Mouse (Mus musculus) heart, embryonic 10.5 days (tissue): ENCODE measurements around the gene Gsx1. TPM values are rescaled to one million over a fixed set of nuclear protein-coding genes. Genes with fewer than 3 reads are reported as not detected.

ENCODE experiments used
- DNase-seq: peaks from one replicate; pipeline ENCODE4 v3.0.0-alpha.2; 2017; ENCODE audit warnings: low spot score
- H3K27ac ChIP-seq: fragments of 300-500 bp; sonication (generic); 2 replicates; pipeline ENCODE4 v1.5.1; 2016; ENCODE audit warnings: mild to moderate bottlenecking
- H3K27me3 ChIP-seq: fragments of 300-500 bp; sonication (generic); 2 replicates; pipeline ENCODE4 v1.6.1; 2016; ENCODE audit warnings: mild to moderate bottlenecking; ENCODE audit not compliant: poor library complexity, insufficient read depth, severe bottlenecking
- H3K36me3 ChIP-seq: fragments of 300-500 bp; sonication (generic); 2 replicates; pipeline ENCODE4 v1.6.1; 2016; ENCODE audit warnings: mild to moderate bottlenecking, moderate library complexity
- H3K4me1 ChIP-seq: fragments of 300-500 bp; sonication (generic); 2 replicates; pipeline ENCODE4 v1.6.1; 2016; ENCODE audit warnings: mild to moderate bottlenecking
- H3K4me3 ChIP-seq: fragments of 300-500 bp; sonication (generic); 2 replicates; pipeline ENCODE4 v1.5.1; 2016; ENCODE audit warnings: mild to moderate bottlenecking, moderate library complexity
- H3K9me3 ChIP-seq: fragments of 300-500 bp; sonication (generic); 2 replicates; pipeline ENCODE4 v1.6.1; 2016; ENCODE audit warnings: mild to moderate bottlenecking, moderate library complexity
- WGBS: fragments of 180-500 bp; shearing (Covaris S2); methylation state at CpG from one replicate; pipeline ENCODE4 v1.1.7; 2016; 5-methylcytosine and 5-hydroxymethylcytosine counted together
- polyA plus RNA-seq: library from polyadenylated mRNA; unstranded; fragments of >200 nt; fragmentation: Nextera tagmentation; extraction: Ambion mirVana; gene quantifications from 2 replicates; pipeline ENCODE4 v1.2.1, GENCODE M21; 2016

Gene Gsx1
- polyA plus RNA-seq, 1 experiment from 2014 or later, result not detected

DNA sequence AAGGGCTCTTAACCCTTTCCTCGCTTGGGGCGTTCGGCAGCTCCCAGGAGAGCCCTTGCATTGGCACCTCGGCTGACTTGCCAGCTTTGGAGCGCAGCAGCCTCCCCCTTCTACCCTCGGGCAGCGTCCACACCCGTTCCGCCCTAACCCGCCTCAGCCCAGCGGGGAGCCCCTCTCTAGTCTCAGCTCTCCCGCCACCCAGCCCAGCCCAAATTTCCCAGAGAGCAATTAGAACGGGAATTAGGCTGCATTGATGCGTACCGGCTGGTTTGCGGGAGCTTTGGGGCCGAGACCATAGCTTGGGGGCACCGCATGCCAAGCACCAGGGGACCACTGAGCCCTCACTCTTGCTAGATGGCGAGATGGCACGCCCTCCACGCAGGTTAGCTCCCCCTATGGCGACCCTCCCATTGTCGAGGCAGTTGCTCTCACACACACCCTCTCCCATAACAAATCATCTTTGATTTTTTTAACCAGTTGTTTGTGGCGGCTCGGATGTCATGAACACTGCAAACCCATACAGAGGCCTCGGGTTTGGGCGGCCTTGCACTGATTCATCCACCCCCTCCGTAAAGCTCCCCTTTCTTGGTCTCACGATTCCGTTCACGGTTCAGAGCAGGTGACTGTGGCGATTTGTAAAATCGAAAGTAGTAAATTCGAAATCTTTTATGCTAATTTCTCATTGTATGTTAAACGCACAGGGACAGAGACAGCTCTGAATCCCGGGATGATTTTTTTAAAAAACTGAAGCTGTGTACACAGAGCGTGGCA lies 1.5 kb upstream of the Gsx1 start:
- Histone ChIP-seq H3K36me3 (no peaks in the 10 kb centered on the region), H3K27me3 (peaks cover 99% of the 10 kb centered on the region), H3K27ac (no peak overlapping the region), H3K9me3 (peaks cover 7% of the 10 kb centered on the region), H3K4me3 (peak overlapping the region; percentile 31), H3K4me1 (peaks cover 23% of the 10 kb centered on the region)
- DNase-seq, result no peak
- 1% methylated on average over 37 of the region's 37 CpGs for WGBS

DNA sequence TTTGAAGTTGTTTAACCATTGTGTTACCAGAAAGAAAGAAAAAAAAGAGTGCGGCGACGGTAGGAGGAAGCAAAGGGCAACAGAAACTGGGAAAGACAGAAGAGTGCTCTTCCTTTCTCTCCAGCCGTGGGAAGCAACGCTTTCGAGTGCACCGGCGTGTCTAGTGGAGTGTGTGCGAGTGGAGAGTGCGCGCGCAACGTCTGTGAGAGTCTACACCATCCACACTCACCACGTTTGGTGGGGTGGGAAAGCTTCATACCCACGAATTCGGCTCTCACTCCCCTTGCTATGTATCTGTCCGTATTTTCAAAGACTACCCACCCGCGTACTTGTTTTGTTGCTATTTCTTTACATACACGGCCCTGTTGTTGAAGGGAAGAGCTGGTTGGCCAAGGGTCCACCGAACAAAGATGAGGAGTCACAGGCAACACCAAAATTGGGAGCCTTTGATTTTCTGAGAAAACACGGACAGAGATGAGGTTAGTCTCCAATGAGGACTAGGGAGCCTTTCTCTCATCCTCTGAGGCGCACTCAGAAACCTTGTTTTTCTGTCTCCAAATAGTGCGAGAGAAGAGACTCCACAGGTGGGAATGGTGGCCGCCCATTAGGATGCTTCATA lies 835 bp upstream of the Gsx1 start:
- WGBS, result 4% methylated on average over 25 of the region's 25 CpGs

GRCm38 (mm10) chr5:147189156-147189555 lies 660 bp downstream of the Gsx1 start:
- H3K4me3 ChIP-seq, result peak overlapping the region; percentile 52
- no peak for DNase-seq
- 2% methylated on average over 28 of the region's 28 CpGs for WGBS

More for the DNA sequence above, 835 bp upstream of the Gsx1 start:
- H3K27me3 ChIP-seq, result peaks cover 99% of the 10 kb centered on the region
- peaks cover 23% of the 10 kb centered on the region for H3K4me1 ChIP-seq
- no peak for DNase-seq
- no peaks in the 10 kb centered on the region for H3K36me3 ChIP-seq
- peak overlapping the region; percentile 31 for H3K4me3 ChIP-seq
- peaks cover 7% of the 10 kb centered on the region for H3K9me3 ChIP-seq
- H3K27ac ChIP-seq, result no peak overlapping the region

DNA sequence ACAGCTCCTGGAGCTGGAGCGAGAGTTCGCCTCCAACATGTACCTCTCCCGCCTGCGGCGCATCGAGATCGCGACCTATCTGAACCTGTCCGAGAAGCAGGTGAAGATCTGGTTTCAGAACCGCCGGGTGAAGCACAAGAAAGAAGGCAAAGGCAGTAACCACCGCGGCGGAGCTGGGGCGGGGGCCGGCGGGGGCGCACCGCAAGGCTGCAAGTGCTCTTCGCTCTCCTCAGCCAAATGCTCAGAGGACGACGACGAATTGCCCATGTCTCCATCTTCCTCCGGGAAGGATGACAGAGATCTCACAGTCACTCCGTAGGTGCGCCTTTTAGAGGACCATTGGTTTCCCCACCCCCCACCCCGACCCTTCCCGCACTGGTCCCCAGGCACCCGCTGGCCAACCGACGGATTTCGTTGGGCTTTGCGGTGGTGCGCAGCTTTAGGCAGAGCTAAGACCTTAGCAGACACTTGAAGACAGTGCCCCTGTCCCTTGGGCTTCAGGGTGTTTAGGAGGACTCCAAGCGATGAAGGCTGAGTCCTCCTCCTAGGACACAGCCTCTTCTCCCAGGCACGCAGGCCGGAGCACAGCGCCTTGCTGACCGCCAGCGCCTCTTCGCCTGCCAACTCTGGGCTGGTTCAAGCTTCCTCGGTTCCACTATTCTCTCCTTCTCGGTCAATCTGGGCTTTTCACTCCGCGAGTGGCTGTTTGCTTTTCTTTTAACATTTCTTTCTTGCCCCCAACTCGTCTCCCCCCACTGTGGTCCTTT lies 1.5 kb downstream of the Gsx1 start:
- H3K4me1 ChIP-seq, result peaks cover 23% of the 10 kb centered on the region
- H3K27ac ChIP-seq, result no peak overlapping the region
- H3K27me3 ChIP-seq, result peaks cover 96% of the 10 kb centered on the region
- no peak for DNase-seq
- H3K4me3 ChIP-seq, result no peak overlapping the region
- H3K36me3 ChIP-seq, result no peaks in the 10 kb centered on the region
- no peaks in the 10 kb centered on the region for H3K9me3 ChIP-seq
- whole genome bisulfite sequencing, result 1% methylated on average over 46 of the region's 46 CpGs

More at GRCm38 (mm10) chr5:147189156-147189555, 660 bp downstream of the Gsx1 start:
- Histone ChIP-seq H3K27me3 (peaks cover 98% of the 10 kb centered on the region), H3K9me3 (no peaks in the 10 kb centered on the region), H3K27ac (no peak overlapping the region), H3K36me3 (no peaks in the 10 kb centered on the region), H3K4me1 (peaks cover 23% of the 10 kb centered on the region)

DNA sequence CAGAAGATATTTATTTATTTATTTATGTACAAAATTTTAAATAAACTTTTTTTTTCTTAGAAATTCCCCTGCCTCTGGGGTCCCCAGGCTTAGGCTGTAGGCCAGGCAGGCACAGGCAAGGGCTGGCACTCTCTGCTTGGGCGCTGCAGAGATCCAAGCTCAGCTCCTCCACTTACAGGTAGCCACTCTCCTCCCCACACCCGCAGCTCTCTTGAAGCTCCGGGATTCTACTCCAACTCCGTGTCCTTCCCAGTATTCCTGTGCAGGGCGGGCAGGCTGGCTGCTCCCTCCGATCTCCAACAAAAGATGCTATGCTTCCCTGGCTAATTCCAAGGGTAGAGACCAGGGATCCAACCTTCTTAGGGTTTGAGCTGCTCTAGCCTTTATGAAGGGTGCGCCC lies 2.4 kb downstream of the Gsx1 start:
- Histone ChIP-seq H3K36me3 (no peaks in the 10 kb centered on the region), H3K27me3 (peaks cover 96% of the 10 kb centered on the region), H3K4me1 (peaks cover 20% of the 10 kb centered on the region), H3K4me3 (no peak overlapping the region), H3K9me3 (no peaks in the 10 kb centered on the region), H3K27ac (no peak overlapping the region)
- WGBS, result 1% methylated on average over 7 of the region's 7 CpGs
- DNase-seq, result no peak

GRCm38 (mm10) chr5:147191801-147192575 lies 3.5 kb downstream of the Gsx1 start:
- Histone ChIP-seq H3K4me3 (no peak overlapping the region), H3K4me1 (peaks cover 11% of the 10 kb centered on the region), H3K27ac (no peak overlapping the region), H3K9me3 (no peaks in the 10 kb centered on the region), H3K27me3 (peaks cover 95% of the 10 kb centered on the region), H3K36me3 (no peaks in the 10 kb centered on the region)
- no peak for DNase-seq
- WGBS, result 1% methylated on average over 24 of the region's 24 CpGs

GRCm38 (mm10) chr5:147192576-147192960 lies 4.1 kb downstream of the Gsx1 start:
- Histone ChIP-seq H3K27me3 (peaks cover 95% of the 10 kb centered on the region), H3K9me3 (no peaks in the 10 kb centered on the region), H3K27ac (no peak overlapping the region), H3K36me3 (no peaks in the 10 kb centered on the region), H3K4me1 (peaks cover 10% of the 10 kb centered on the region), H3K4me3 (no peak overlapping the region)
- no peak for DNase-seq
- WGBS, result 4% methylated on average over 9 of the region's 9 CpGs

- 17% methylated on average over 6 of the region's 6 CpGs for WGBS
- no peak for DNase-seq
- no peaks in the 10 kb centered on the region for H3K9me3 ChIP-seq
- H3K4me1 ChIP-seq, result no peaks in the 10 kb centered on the region
- H3K36me3 ChIP-seq, result no peaks in the 10 kb centered on the region
- peaks cover 5% of the 10 kb centered on the region; the same call in 1 of the 2 replicates for H3K27me3 ChIP-seq
- H3K4me3 ChIP-seq, result no peak overlapping the region
- H3K27ac ChIP-seq, result no peak overlapping the region
Observed at GRCm38 (mm10) chr5:147204905-147205304, 16.4 kb downstream of the Gsx1 start.

DNA sequence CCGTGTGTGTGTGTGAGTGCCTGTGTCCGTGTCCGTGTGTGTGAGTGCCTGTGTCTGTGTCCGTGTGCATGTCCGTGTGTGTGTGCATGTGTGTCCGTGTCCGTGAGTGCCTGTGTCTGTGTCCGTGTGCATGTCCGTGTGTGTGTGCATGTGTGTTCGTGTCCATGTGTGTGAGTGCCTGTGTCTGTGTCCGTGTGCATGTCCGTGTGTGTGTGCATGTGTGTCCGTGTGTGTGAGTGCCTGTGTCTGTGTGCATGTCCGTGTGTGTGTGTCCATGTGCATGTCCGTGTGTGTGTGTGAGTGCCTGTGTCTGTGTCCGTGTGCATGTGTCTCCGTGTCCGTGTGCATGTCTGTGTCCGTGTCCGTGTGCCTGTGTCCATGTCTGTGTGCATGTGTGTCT lies 19.4 kb downstream of the Gsx1 start:
- H3K9me3 ChIP-seq, result no peaks in the 10 kb centered on the region
- H3K27me3 ChIP-seq, result peaks cover 4% of the 10 kb centered on the region; the same call in 1 of the 2 replicates
- no peaks in the 10 kb centered on the region for H3K4me1 ChIP-seq
- H3K36me3 ChIP-seq, result no peaks in the 10 kb centered on the region
- WGBS, result 93% methylated on average over 20 of the region's 20 CpGs
- no peak overlapping the region for H3K27ac ChIP-seq
- DNase-seq, result no peak
- no peak overlapping the region for H3K4me3 ChIP-seq

DNA sequence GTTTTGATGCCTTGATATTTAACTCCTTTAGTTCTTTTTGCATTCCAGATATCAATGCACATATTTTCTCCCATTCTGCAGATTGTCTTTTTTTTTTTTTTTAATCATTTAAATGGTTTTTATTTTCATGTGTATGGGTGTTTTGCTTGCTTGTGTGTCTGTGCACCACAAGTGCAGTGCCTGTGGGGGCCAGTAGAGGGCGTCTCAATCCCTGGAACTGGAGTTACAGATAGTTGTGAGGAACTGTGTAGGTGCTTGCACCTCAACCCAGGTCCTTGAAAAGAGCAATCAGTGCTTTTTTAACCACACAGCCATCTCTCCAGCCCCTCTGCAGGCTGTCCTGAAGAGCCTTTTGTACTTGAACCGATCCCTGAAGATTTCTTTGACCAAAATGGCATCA lies 20.0 kb downstream of the Gsx1 start:
- WGBS, result 63% methylated on average over 2 of the region's 2 CpGs
- no peaks in the 10 kb centered on the region for H3K4me1 ChIP-seq
- H3K27me3 ChIP-seq, result peaks cover 10% of the 10 kb centered on the region; the same call in 1 of the 2 replicates
- DNase-seq, result no peak
- H3K4me3 ChIP-seq, result no peak overlapping the region
- no peaks in the 10 kb centered on the region for H3K36me3 ChIP-seq
- no peak overlapping the region for H3K27ac ChIP-seq
- H3K9me3 ChIP-seq, result no peaks in the 10 kb centered on the region

DNA sequence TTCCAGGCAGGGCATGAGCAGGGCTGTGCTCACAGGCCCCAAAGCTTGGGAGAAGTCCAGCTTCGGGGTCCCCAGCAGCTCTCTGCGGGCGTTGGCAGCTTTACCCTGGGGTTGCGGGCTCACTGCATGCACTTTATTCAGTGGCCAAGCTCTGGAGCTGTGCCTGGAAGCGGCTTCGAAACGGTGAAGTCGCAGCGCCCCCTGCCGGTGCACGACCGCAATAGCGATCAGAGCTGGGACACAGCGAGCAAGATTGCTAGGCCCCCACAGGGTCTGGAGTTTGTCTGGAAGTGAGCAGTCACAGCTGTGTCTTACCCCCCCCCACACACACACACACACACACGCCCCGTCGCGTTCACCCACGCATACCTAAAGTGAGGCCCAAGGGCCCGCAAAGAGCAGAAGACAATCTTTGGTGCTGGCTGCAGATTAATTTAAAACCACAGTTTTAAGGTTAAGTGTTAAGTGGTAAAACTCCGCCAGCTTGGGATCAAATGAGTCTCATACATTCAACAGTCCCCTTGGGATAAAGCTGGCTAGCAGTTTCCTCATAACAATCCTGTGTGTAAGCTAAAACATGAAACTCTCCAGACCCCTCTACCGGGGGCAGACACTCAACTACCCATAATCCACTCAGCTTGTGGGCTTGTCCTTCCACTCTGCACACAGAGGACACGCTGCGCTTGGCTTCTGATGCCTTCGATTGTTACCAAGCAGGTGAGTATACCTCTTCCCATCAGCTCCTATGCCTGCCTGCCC lies 39.0 kb downstream of the Gsx1 start:
- Histone ChIP-seq H3K4me3 (no peak overlapping the region), H3K27me3 (peaks cover 63% of the 10 kb centered on the region)
- WGBS, result 17% methylated on average over 25 of the region's 25 CpGs

More for the DNA sequence above, 39.0 kb downstream of the Gsx1 start:
- H3K4me1 ChIP-seq, result peaks cover 6% of the 10 kb centered on the region
- no peaks in the 10 kb centered on the region for H3K36me3 ChIP-seq
- peak; percentile 87 for DNase-seq
- H3K27ac ChIP-seq, result no peak overlapping the region
- no peaks in the 10 kb centered on the region for H3K9me3 ChIP-seq
